Mouse (Mus musculus): ENCODE data around the gene Fntb.

- TF ChIP-seq POLR2A (IDR thresholded peaks at IDR 0.05; ENCODE audit: low read depth, low read length), result no peak
- TF ChIP-seq CTCF (conservative IDR thresholded peaks at IDR 0.05; ENCODE audit: insufficient read depth, insufficient read length, low read depth, low read length), result no peak
Observed at GRCm38 (mm10) chr12:76911171-76911726, 145.9 kb downstream of the Fntb start.
